Mouse (Mus musculus) heart, postnatal 0 days (tissue): ENCODE measurements around the gene Anapc16. TPM values are rescaled to one million over a fixed set of nuclear protein-coding genes. Genes with fewer than 3 reads are reported as not detected.

Source experiments
- ATAC-seq: fragments of 200-750 bp; cut with Nextera tagmentation; 2 replicates; pipeline ENCODE4 v1.8.0; 2017; ENCODE audit warnings: low read depth, moderate number of reproducible peaks, moderate library complexity; ENCODE audit not compliant: insufficient read depth
- DNase-seq: peaks from one replicate; pipeline ENCODE4 v3.0.0-alpha.2; 2016; ENCODE audit warnings: low spot score
- H3K27ac ChIP-seq: fragments of 300-500 bp; sonication (generic); 2 replicates; pipeline ENCODE4 v1.5.1; 2014; ENCODE audit warnings: low read depth, mild to moderate bottlenecking
- H3K27me3 ChIP-seq: fragments of 300-500 bp; sonication (generic); 2 replicates; pipeline ENCODE4 v1.6.1; 2014; ENCODE audit warnings: low read length, mixed read lengths; ENCODE audit not compliant: control insufficient read depth, insufficient read depth
- H3K36me3 ChIP-seq: fragments of 300-500 bp; sonication (generic); replicated peaks from 2 replicates; pipeline ENCODE4 v1.6.1; 2014; ENCODE audit warnings: low read length, mixed read lengths; ENCODE audit not compliant: control insufficient read depth, insufficient read depth
- H3K4me1 ChIP-seq: fragments of 300-500 bp; sonication (generic); 2 replicates; pipeline ENCODE4 v1.6.1; 2014; ENCODE audit warnings: antibody characterized with exemption; ENCODE audit not compliant: control insufficient read depth, insufficient read depth
- H3K4me2 ChIP-seq: fragments of 300-500 bp; sonication (generic); 2 replicates; pipeline ENCODE4 v1.6.1; 2014; ENCODE audit warnings: low read depth, mild to moderate bottlenecking, low read length, moderate library complexity
- H3K4me3 ChIP-seq: fragments of 300-500 bp; sonication (generic); 2 replicates; pipeline ENCODE4 v1.5.1; 2014; ENCODE audit warnings: low read depth, low read length
- H3K9ac ChIP-seq: fragments of 300-500 bp; sonication (generic); replicated peaks from 2 replicates; pipeline ENCODE4 v1.6.1; 2014; ENCODE audit warnings: low read depth, low read length, mixed read lengths
- H3K9me3 ChIP-seq: fragments of 300-500 bp; sonication (generic); replicated peaks from 2 replicates; pipeline ENCODE4 v1.6.1; 2016; ENCODE audit warnings: low read length; ENCODE audit not compliant: control insufficient read depth
- CTCF ChIP-seq: IDR thresholded peaks from 2 replicates; pipeline ENCODE4 v1.5.1; 2016; ENCODE audit warnings: antibody characterized with exemption, control low read depth, low read depth
- EP300 ChIP-seq: IDR thresholded peaks from 2 replicates; pipeline ENCODE4 v1.6.1; 2016; ENCODE audit warnings: antibody characterized with exemption, low read depth
- WGBS: fragments of 180-500 bp; shearing (Covaris S2); extraction: QIAGEN DNeasy Blood & Tissue Kit; methylation state at CpG from one replicate; pipeline ENCODE4 v1.1.7; 2014; 5-methylcytosine and 5-hydroxymethylcytosine counted together
- polyA plus RNA-seq: library from polyadenylated mRNA; unstranded; fragments of >200 nt; fragmentation: Nextera tagmentation; extraction: Ambion mirVana; gene quantifications from 2 replicates; pipeline ENCODE4 v1.2.1, GENCODE M21; 2015
- total RNA-seq: library from RNA; depleted of rRNA; stranded (reverse); fragments of >200 nt; gene quantifications from 2 replicates; pipeline ENCODE4 v1.2.3, GENCODE M21; 2014; ENCODE audit warnings: low replicate concordance

Gene Anapc16
- total and polyA plus RNA-seq, 2 experiments from 2014 or later: 29.7 to 104 TPM

GRCm38 (mm10) chr10:60034621-60035020 lies 31.7 kb upstream of the Anapc16 start:
- Histone ChIP-seq H3K27me3 (no peaks in the 10 kb centered on the region), H3K27ac (no peak overlapping the region), H3K36me3 (no peaks in the 10 kb centered on the region), H3K4me3 (no peak overlapping the region), H3K4me2 (no peak overlapping the region), H3K9me3 (no peaks in the 10 kb centered on the region), H3K9ac (no peak overlapping the region), H3K4me1 (peaks cover 9% of the 10 kb centered on the region; the same call in 1 of the 2 replicates)
- WGBS: 72% methylated on average over 3 of the region's 3 CpGs
- DNase-seq (no peak), ATAC-seq (no peak)
- TF ChIP-seq EP300 (no peak), CTCF (no peak)

- H3K36me3 ChIP-seq: no peaks in the 10 kb centered on the region
- H3K4me2 ChIP-seq: no peak overlapping the region
- no peak for TF ChIP-seq CTCF
- no peak for TF ChIP-seq EP300
- no peak overlapping the region for H3K9ac ChIP-seq
- H3K9me3 ChIP-seq: no peaks in the 10 kb centered on the region
- no peak overlapping the region for H3K27ac ChIP-seq
- DNase-seq (no peak), ATAC-seq (no peak)
- H3K27me3 ChIP-seq: no peaks in the 10 kb centered on the region
- H3K4me3 ChIP-seq: no peak overlapping the region
- peaks cover 9% of the 10 kb centered on the region; the same call in 1 of the 2 replicates for H3K4me1 ChIP-seq
- 51% methylated on average over 5 of the region's 5 CpGs for WGBS
Measured at GRCm38 (mm10) chr10:60033064-60033463, 30.1 kb upstream of the Anapc16 start.

- no peaks in the 10 kb centered on the region for H3K27me3 ChIP-seq
- ATAC-seq: no peak
- no peak overlapping the region for H3K9ac ChIP-seq
- H3K9me3 ChIP-seq: no peaks in the 10 kb centered on the region
- WGBS: 77% methylated on average over 2 of the region's 2 CpGs
- no peak for DNase-seq
- H3K4me1 ChIP-seq: peaks cover 9% of the 10 kb centered on the region; the same call in 1 of the 2 replicates
- H3K4me3 ChIP-seq: no peak overlapping the region
- H3K36me3 ChIP-seq: no peaks in the 10 kb centered on the region
- no peak overlapping the region for H3K4me2 ChIP-seq
- H3K27ac ChIP-seq: no peak overlapping the region
- TF ChIP-seq CTCF: no peak
- no peak for TF ChIP-seq EP300
Measured at GRCm38 (mm10) chr10:60032622-60033021, 29.7 kb upstream of the Anapc16 start.

GRCm38 (mm10) chr10:60031985-60032384 lies 29.1 kb upstream of the Anapc16 start:
- TF ChIP-seq CTCF: no peak
- no peak for TF ChIP-seq EP300
- 51% methylated on average over 2 of the region's 2 CpGs for WGBS

GRCm38 (mm10) chr10:60031562-60031961 lies 28.6 kb upstream of the Anapc16 start:
- TF ChIP-seq EP300: no peak
- TF ChIP-seq CTCF: no peak
- 78% methylated on average over 8 of the region's 8 CpGs for WGBS
- DNase-seq (no peak), ATAC-seq (no peak)
- Histone ChIP-seq H3K4me3 (no peak overlapping the region), H3K27ac (no peak overlapping the region), H3K27me3 (no peaks in the 10 kb centered on the region), H3K4me2 (no peak overlapping the region), H3K9ac (no peak overlapping the region), H3K4me1 (peaks cover 9% of the 10 kb centered on the region; the same call in 1 of the 2 replicates), H3K36me3 (no peaks in the 10 kb centered on the region), H3K9me3 (no peaks in the 10 kb centered on the region)

More at GRCm38 (mm10) chr10:60031985-60032384, 29.1 kb upstream of the Anapc16 start:
- Histone ChIP-seq H3K9me3 (no peaks in the 10 kb centered on the region), H3K4me3 (no peak overlapping the region), H3K27ac (no peak overlapping the region), H3K4me1 (peaks cover 9% of the 10 kb centered on the region; the same call in 1 of the 2 replicates), H3K4me2 (no peak overlapping the region), H3K36me3 (no peaks in the 10 kb centered on the region), H3K9ac (no peak overlapping the region), H3K27me3 (no peaks in the 10 kb centered on the region)
- ATAC-seq (no peak), DNase-seq (no peak)

GRCm38 (mm10) chr10:60029387-60029786 lies 26.5 kb upstream of the Anapc16 start:
- H3K27ac ChIP-seq: no peak overlapping the region
- no peaks in the 10 kb centered on the region for H3K27me3 ChIP-seq
- WGBS: 86% methylated on average over 4 of the region's 4 CpGs
- DNase-seq (no peak), ATAC-seq (no peak)
- peaks cover 9% of the 10 kb centered on the region; the same call in 1 of the 2 replicates for H3K4me1 ChIP-seq
- 0 out of 2 replicates have a peak, but pooled peaks cover 4% of the 10 kb centered on the region for H3K36me3 ChIP-seq
- H3K9ac ChIP-seq: no peak overlapping the region
- H3K4me3 ChIP-seq: no peak overlapping the region
- H3K4me2 ChIP-seq: no peak overlapping the region
- TF ChIP-seq EP300 (no peak), CTCF (no peak)
- no peaks in the 10 kb centered on the region for H3K9me3 ChIP-seq
